Mouse (Mus musculus) T-helper 1 cell (primary cell): ENCODE measurements at regions not wholly inside any gene's neighbourhood (a gene's known extent, or its start where the extent isn't known, plus 50 kb on each side); places are given as distances from the start of the nearest gene placed in this dataset.
"Not testable (repeated sequence)": the region's sequence is repeated elsewhere in the genome, so short reads cannot be mapped to it uniquely, and the experiment has no call there.

Experiments used
- in situ Hi-C: fragments of 300-600 bp; cut with MboI, MseI; formaldehyde crosslinking; loops from one replicate; pipeline ENCODE4 v1.15.1; 2025; ENCODE audit warnings: high pct_unique_total_duplicates

- in situ Hi-C loops = no loop called here
Measured at GRCm38 (mm10) chr19:27694478-27694877, 264.9 kb upstream of the Pum3 start.

- in situ Hi-C loops = no loop called here
Measured at GRCm38 (mm10) chr19:27693706-27694105, 264.1 kb upstream of the Pum3 start.

GRCm38 (mm10) chr19:27692944-27693343, 263.3 kb upstream of the Pum3 start:
- in situ Hi-C loops = no loop called here

GRCm38 (mm10) chr19:27683426-27683825, 253.8 kb upstream of the Pum3 start:
- in situ Hi-C loops = loop anchor here (10.0 kb wide), 1 partner anchor 579 kb away; no protein-coding TSS in a partner anchor

- in situ Hi-C loops = loop anchor here (10.0 kb wide), 1 partner anchor 955 kb away; no protein-coding TSS in a partner anchor
Measured at GRCm38 (mm10) chr19:27679427-27679826, 249.8 kb upstream of the Pum3 start.

GRCm38 (mm10) chr19:27672679-27673190, 243.1 kb upstream of the Pum3 start:
- in situ Hi-C loops = loop anchor here (10.0 kb wide), 1 partner anchor 948 kb away; no protein-coding TSS in a partner anchor

- in situ Hi-C loops = no loop called here
Measured at GRCm38 (mm10) chr19:27663296-27663695, 233.7 kb upstream of the Pum3 start.

GRCm38 (mm10) chr19:27641001-27641400, 211.4 kb upstream of the Pum3 start:
- in situ Hi-C loops = no loop called here

GRCm38 (mm10) chr19:27633105-27633504, 203.5 kb upstream of the Pum3 start:
- in situ Hi-C loops = no loop called here

- in situ Hi-C loops = no loop called here
Measured at GRCm38 (mm10) chr19:27627626-27628025, 198.0 kb upstream of the Pum3 start.

- in situ Hi-C loops = no loop called here
Measured at GRCm38 (mm10) chr19:27617522-27617921, 187.9 kb upstream of the Pum3 start.

GRCm38 (mm10) chr19:27606933-27607332, 177.3 kb upstream of the Pum3 start:
- in situ Hi-C loops = no loop called here

- in situ Hi-C loops = no loop called here
Measured at GRCm38 (mm10) chr19:27603296-27603695, 173.7 kb upstream of the Pum3 start.

- in situ Hi-C loops = no loop called here
Measured at GRCm38 (mm10) chr19:27601551-27601950, 171.9 kb upstream of the Pum3 start.

- in situ Hi-C loops = not testable (repeated sequence)
Measured at GRCm38 (mm10) chr19:27600386-27600785, 170.8 kb upstream of the Pum3 start.

GRCm38 (mm10) chr19:27599639-27600308, 170.1 kb upstream of the Pum3 start:
- in situ Hi-C loops = no loop called here

- in situ Hi-C loops = no loop called here
Measured at GRCm38 (mm10) chr19:27598350-27598749, 168.7 kb upstream of the Pum3 start.

GRCm38 (mm10) chr19:27585566-27585965, 155.9 kb upstream of the Pum3 start:
- in situ Hi-C loops = no loop called here

GRCm38 (mm10) chr19:27582111-27582500, 152.5 kb upstream of the Pum3 start:
- in situ Hi-C loops = no loop called here

GRCm38 (mm10) chr19:27581362-27582110, 151.9 kb upstream of the Pum3 start:
- in situ Hi-C loops = no loop called here

- in situ Hi-C loops = no loop called here
Measured at GRCm38 (mm10) chr19:27576478-27576877, 146.9 kb upstream of the Pum3 start.

GRCm38 (mm10) chr19:27566929-27567328, 137.3 kb upstream of the Pum3 start:
- in situ Hi-C loops = no loop called here

GRCm38 (mm10) chr19:27566060-27566459, 136.4 kb upstream of the Pum3 start:
- in situ Hi-C loops = no loop called here
